Mouse (Mus musculus) heart, embryonic 14.5 days (tissue): ENCODE results near the gene Gsap. TPM values are rescaled to one million over a fixed set of nuclear protein-coding genes. Genes with fewer than 3 reads are reported as not detected.
"Not testable (repeated sequence)": the region's sequence is repeated elsewhere in the genome, so short reads cannot be mapped to it uniquely, and the experiment has no call there.

ENCODE experiments used
- ATAC-seq: fragments of 200-750 bp; cut with Nextera tagmentation; 2 replicates; pipeline ENCODE4 v1.8.0; 2017; ENCODE audit warnings: low read depth, moderate TSS enrichment; ENCODE audit not compliant: insufficient number of reproducible peaks, insufficient read depth, low FRiP score
- H3K27ac ChIP-seq, 2 experiments: fragments of 200-500 bp in 1 of 2; fragments of 300-500 bp in 1 of 2; sonication (generic) in 1 of 2; replicated peaks in 1 of 2; 2 replicates each; pipeline ENCODE4 v1.5.1; 2012 to 2014; ENCODE audit warnings: low read depth in 2 of 2, low read length in 2 of 2, control low read depth in 1 of 2, mild to moderate bottlenecking in 1 of 2, mixed read lengths in 1 of 2; ENCODE audit not compliant: control insufficient read depth in 1 of 2, insufficient read depth in 1 of 2
- H3K27me3 ChIP-seq: fragments of 300-500 bp; sonication (generic); 2 replicates; pipeline ENCODE4 v1.6.1; 2014; ENCODE audit warnings: mild to moderate bottlenecking, low read length, control low read depth; ENCODE audit not compliant: control insufficient read depth, insufficient read depth
- H3K36me3 ChIP-seq: fragments of 300-500 bp; sonication (generic); 2 replicates; pipeline ENCODE4 v1.6.1; 2014; ENCODE audit warnings: mild to moderate bottlenecking, control low read depth, low read length, mixed read lengths; ENCODE audit not compliant: control insufficient read depth, insufficient read depth
- H3K4me1 ChIP-seq, 2 experiments: fragments of 200-500 bp in 1 of 2; fragments of 300-500 bp in 1 of 2; sonication (generic) in 1 of 2; 2 replicates each; pipeline ENCODE4 v1.6.1; 2012 to 2014; ENCODE audit warnings: low read length in 2 of 2, control low read depth in 1 of 2, mixed read lengths in 1 of 2; ENCODE audit not compliant: control insufficient read depth in 2 of 2, insufficient read depth in 2 of 2
- H3K4me2 ChIP-seq: fragments of 300-500 bp; sonication (generic); 2 replicates; pipeline ENCODE4 v1.6.1; 2014; ENCODE audit warnings: mild to moderate bottlenecking, low read length
- H3K4me3 ChIP-seq, 2 experiments: fragments of 200-500 bp in 1 of 2; fragments of 300-500 bp in 1 of 2; sonication (generic) in 1 of 2; 2 replicates each; pipeline ENCODE4 v1.5.1; 2012 to 2014; ENCODE audit warnings: low read length in 2 of 2, mild to moderate bottlenecking in 2 of 2, control low read depth in 1 of 2, low read depth in 1 of 2, moderate library complexity in 1 of 2; ENCODE audit not compliant: control insufficient read depth in 1 of 2, insufficient read depth in 1 of 2
- H3K9ac ChIP-seq: fragments of 300-500 bp; sonication (generic); 2 replicates; pipeline ENCODE4 v1.6.1; 2014; ENCODE audit warnings: mild to moderate bottlenecking, low read length
- H3K9me3 ChIP-seq: fragments of 300-500 bp; sonication (generic); 2 replicates; pipeline ENCODE4 v1.6.1; 2016; ENCODE audit warnings: low read length, control low read depth; ENCODE audit not compliant: control insufficient read depth
- WGBS: fragments of 180-500 bp; shearing (Covaris S2); extraction: QIAGEN DNeasy Blood & Tissue Kit; methylation state at CpG from one replicate; pipeline ENCODE4 v1.1.7; 2014; 5-methylcytosine and 5-hydroxymethylcytosine counted together
- polyA plus RNA-seq: library from polyadenylated mRNA; unstranded; fragments of >200 nt; fragmentation: Nextera tagmentation; extraction: Ambion mirVana; gene quantifications from 2 replicates; pipeline ENCODE4 v1.2.1, GENCODE M21; 2014

The Gsap gene
- polyA plus RNA-seq, 1 experiment from 2014 or later, result 2.3 TPM

- Histone ChIP-seq H3K9ac (no peak overlapping the region), H3K4me1 (peaks cover 2 to 12% of the 10 kb centered on the region in 2 experiments; a peak in 2 of 4 replicates), H3K27me3 (no peaks in the 10 kb centered on the region), H3K9me3 (no peaks in the 10 kb centered on the region), H3K27ac (no peak overlapping the region), H3K4me2 (no peak overlapping the region), H3K4me3 (no peak overlapping the region), H3K36me3 (no peaks in the 10 kb centered on the region)
- ATAC-seq, result no peak
- 51% methylated on average over 4 of the region's 4 CpGs for WGBS
Measured at GRCm38 (mm10) chr5:21270756-21271155, 84.7 kb downstream of the Gsap start.

- H3K27ac ChIP-seq, result no peak overlapping the region
- no peaks in the 10 kb centered on the region for H3K9me3 ChIP-seq
- no peak overlapping the region for H3K9ac ChIP-seq
- H3K4me3 ChIP-seq, result no peak overlapping the region
- no peak for ATAC-seq
- H3K4me2 ChIP-seq, result no peak overlapping the region
- 57% methylated on average over 9 of the region's 9 CpGs for WGBS
- H3K4me1 ChIP-seq, result peaks cover 2 to 12% of the 10 kb centered on the region in 2 experiments; a peak in 2 of 4 replicates
- H3K36me3 ChIP-seq, result no peaks in the 10 kb centered on the region
- no peaks in the 10 kb centered on the region for H3K27me3 ChIP-seq
Measured at GRCm38 (mm10) chr5:21271386-21272354, 85.6 kb downstream of the Gsap start.

- not testable (repeated sequence) for H3K27me3 ChIP-seq
- WGBS, result 47% methylated on average over 2 of the region's 2 CpGs
Measured at GRCm38 (mm10) chr5:21277685-21278084, 91.6 kb downstream of the Gsap start.

GRCm38 (mm10) chr5:21283356-21284062, 97.5 kb downstream of the Gsap start:
- H3K4me3 ChIP-seq, result no peak overlapping the region
- H3K4me1 ChIP-seq, result peaks cover under 1 to 4% of the 10 kb centered on the region in 2 experiments; a peak in 2 of 4 replicates
- H3K9ac ChIP-seq, result no peak overlapping the region
- no peak overlapping the region for H3K27ac ChIP-seq
- no peaks in the 10 kb centered on the region for H3K9me3 ChIP-seq
- WGBS, result 76% methylated on average over 12 of the region's 12 CpGs
- H3K4me2 ChIP-seq, result no peak overlapping the region
- no peaks in the 10 kb centered on the region for H3K27me3 ChIP-seq
- no peak for ATAC-seq
- no peaks in the 10 kb centered on the region for H3K36me3 ChIP-seq

More at GRCm38 (mm10) chr5:21277685-21278084, 91.6 kb downstream of the Gsap start:
- not testable (repeated sequence) for H3K4me3 ChIP-seq, ATAC-seq, H3K4me1 ChIP-seq, H3K9ac ChIP-seq, H3K4me2 ChIP-seq, H3K36me3 ChIP-seq, H3K27ac ChIP-seq, H3K9me3 ChIP-seq

- Histone ChIP-seq H3K9ac (no peak overlapping the region), H3K36me3 (no peaks in the 10 kb centered on the region), H3K4me2 (no peak overlapping the region), H3K4me3 (no peak overlapping the region), H3K9me3 (no peaks in the 10 kb centered on the region), H3K27ac (peak overlapping the region in 1 of 2 experiments; percentile 16; a peak in 1 of 4 replicates), H3K27me3 (no peaks in the 10 kb centered on the region), H3K4me1 (peaks cover 4 to 8% of the 10 kb centered on the region in 2 experiments; a peak in 2 of 4 replicates)
- 47% methylated on average over 7 of the region's 7 CpGs for WGBS
- peak; percentile 69 for ATAC-seq
Measured at GRCm38 (mm10) chr5:21288658-21289435, 102.8 kb downstream of the Gsap start.

GRCm38 (mm10) chr5:21290594-21290993, 104.5 kb downstream of the Gsap start:
- Histone ChIP-seq H3K9ac (no peak overlapping the region), H3K9me3 (no peaks in the 10 kb centered on the region), H3K4me1 (peaks cover 4 to 8% of the 10 kb centered on the region in 2 experiments; a peak in 2 of 4 replicates), H3K36me3 (no peaks in the 10 kb centered on the region), H3K27ac (no peak overlapping the region), H3K4me2 (no peak overlapping the region), H3K4me3 (no peak overlapping the region), H3K27me3 (no peaks in the 10 kb centered on the region)
- WGBS, result 83% methylated on average over 8 of the region's 8 CpGs
- no peak for ATAC-seq

GRCm38 (mm10) chr5:21295683-21296082, 109.6 kb downstream of the Gsap start:
- Histone ChIP-seq H3K4me3 (no peak overlapping the region), H3K9ac (no peak overlapping the region), H3K36me3 (no peaks in the 10 kb centered on the region), H3K27ac (no peak overlapping the region), H3K9me3 (no peaks in the 10 kb centered on the region), H3K27me3 (no peaks in the 10 kb centered on the region), H3K4me1 (peaks cover 0 to 4% of the 10 kb centered on the region in 2 experiments; a peak in 2 of 4 replicates), H3K4me2 (no peak overlapping the region)
- 75% methylated on average over 8 of the region's 8 CpGs for WGBS
- no peak for ATAC-seq
